Mouse (Mus musculus): ENCODE measurements around the gene Mettl1. TPM values are rescaled to one million over a fixed set of nuclear protein-coding genes. Genes with fewer than 3 reads are reported as not detected.
"Not testable (repeated sequence)": the region's sequence is repeated elsewhere in the genome, so short reads cannot be mapped to it uniquely, and the experiment has no call there.

Gene Mettl1
- polyA plus RNA-seq, 1 experiment from 2014 or later, result 58.6 TPM

- peaks cover 16% of the 10 kb centered on the region for H3K27me3 ChIP-seq
- peaks cover 37% of the 10 kb centered on the region for H3K4me1 ChIP-seq
- H3K36me3 ChIP-seq, result peaks cover 30% of the 10 kb centered on the region
- no peak overlapping the region for H3K27ac ChIP-seq
- H3K4me2 ChIP-seq, result no peak overlapping the region
- no peak for ATAC-seq (ENCODE audit: insufficient number of reproducible peaks, low FRiP score, low TSS enrichment, low read depth)
- H3K9me3 ChIP-seq, result no peaks in the 10 kb centered on the region
- WGBS, result 65% methylated on average over 2 of the region's 2 CpGs
- no peak overlapping the region for H3K9ac ChIP-seq
- no peak overlapping the region for H3K4me3 ChIP-seq
Observed at GRCm38 (mm10) chr10:127061513-127061912, 20.3 kb downstream of the Mettl1 start.

GRCm38 (mm10) chr10:127062101-127062500 is 20.9 kb downstream of the Mettl1 start:
- H3K4me3 ChIP-seq; H3K9me3 ChIP-seq; H3K4me2 ChIP-seq; ATAC-seq (ENCODE audit: insufficient number of reproducible peaks, low FRiP score, low TSS enrichment, low read depth); H3K27ac ChIP-seq; H3K9ac ChIP-seq: not testable (repeated sequence)
- Histone ChIP-seq H3K27me3 (peaks cover 16% of the 10 kb centered on the region), H3K36me3 (peaks cover 31% of the 10 kb centered on the region), H3K4me1 (peaks cover 37% of the 10 kb centered on the region)
- WGBS, result 81% methylated on average over 4 of the region's 4 CpGs

GRCm38 (mm10) chr10:127062503-127062902 is 21.3 kb downstream of the Mettl1 start:
- 70% methylated on average over 5 of the region's 5 CpGs for WGBS
- Histone ChIP-seq H3K4me1 (peaks cover 37% of the 10 kb centered on the region), H3K9ac (no peak overlapping the region), H3K9me3 (no peaks in the 10 kb centered on the region), H3K27me3 (peaks cover 13% of the 10 kb centered on the region), H3K4me3 (no peak overlapping the region), H3K4me2 (no peak overlapping the region), H3K27ac (no peak overlapping the region), H3K36me3 (peaks cover 31% of the 10 kb centered on the region)
- ATAC-seq (ENCODE audit: insufficient number of reproducible peaks, low FRiP score, low TSS enrichment, low read depth), result no peak

GRCm38 (mm10) chr10:127063239-127063872 is 22.1 kb downstream of the Mettl1 start, which contains the start of gene Cdk4:
Gene Cdk4, plus strand, starts transcription at chr10:127063534.
- Histone ChIP-seq H3K9ac (peak within 1 kb of the TSS; percentile 80), H3K36me3 (peaks cover 38% of the 10 kb centered on the region), H3K4me1 (peaks cover 38% of the 10 kb centered on the region), H3K9me3 (no peaks in the 10 kb centered on the region), H3K4me3 (peak within 1 kb of the TSS; percentile 82), H3K27me3 (peaks cover 13% of the 10 kb centered on the region), H3K4me2 (peak within 1 kb of the TSS; percentile 76), H3K27ac (peak within 1 kb of the TSS; percentile 88)
- ATAC-seq (ENCODE audit: insufficient number of reproducible peaks, low FRiP score, low TSS enrichment, low read depth), result peak; percentile 93
- under 1% methylated on average over 46 of the region's 46 CpGs for WGBS

GRCm38 (mm10) chr10:127063913-127064870 is 23.0 kb downstream of the Mettl1 start:
- H3K4me2 ChIP-seq, result peak overlapping the region; percentile 76
- H3K4me1 ChIP-seq, result peaks cover 38% of the 10 kb centered on the region
- H3K4me3 ChIP-seq, result peak overlapping the region; percentile 82
- no peaks in the 10 kb centered on the region for H3K9me3 ChIP-seq
- peaks cover 40% of the 10 kb centered on the region for H3K36me3 ChIP-seq
- H3K27me3 ChIP-seq, result peaks cover 13% of the 10 kb centered on the region
- peak overlapping the region; percentile 88 for H3K27ac ChIP-seq
- H3K9ac ChIP-seq, result peak overlapping the region; percentile 80
- WGBS, result 10% methylated on average over 37 of the region's 37 CpGs
- ATAC-seq (ENCODE audit: insufficient number of reproducible peaks, low FRiP score, low TSS enrichment, low read depth), result no peak

GRCm38 (mm10) chr10:127065981-127066380 is 24.8 kb downstream of the Mettl1 start:
- no peak overlapping the region for H3K27ac ChIP-seq
- WGBS, result 86% methylated on average over 9 of the region's 9 CpGs

GRCm38 (mm10) chr10:127066519-127067018 is 25.4 kb downstream of the Mettl1 start:
- Histone ChIP-seq H3K36me3 (peaks cover 40% of the 10 kb centered on the region), H3K9me3 (no peaks in the 10 kb centered on the region), H3K4me3 (no peak overlapping the region), H3K4me2 (no peak overlapping the region), H3K4me1 (peaks cover 39% of the 10 kb centered on the region), H3K27ac (no peak overlapping the region), H3K9ac (no peak overlapping the region), H3K27me3 (no peaks in the 10 kb centered on the region)
- ATAC-seq (ENCODE audit: insufficient number of reproducible peaks, low FRiP score, low TSS enrichment, low read depth), result no peak
- 93% methylated on average over 14 of the region's 14 CpGs for WGBS

More at GRCm38 (mm10) chr10:127065981-127066380, 24.8 kb downstream of the Mettl1 start:
- no peaks in the 10 kb centered on the region for H3K9me3 ChIP-seq
- no peak overlapping the region for H3K4me3 ChIP-seq
- peaks cover 4% of the 10 kb centered on the region; the same call in 1 of the 2 replicates for H3K27me3 ChIP-seq
- H3K36me3 ChIP-seq, result peaks cover 40% of the 10 kb centered on the region
- H3K4me1 ChIP-seq, result peaks cover 36% of the 10 kb centered on the region
- ATAC-seq (ENCODE audit: insufficient number of reproducible peaks, low FRiP score, low TSS enrichment, low read depth), result no peak
- H3K4me2 ChIP-seq, result no peak overlapping the region
- H3K9ac ChIP-seq, result no peak overlapping the region

- Histone ChIP-seq H3K9me3 (no peaks in the 10 kb centered on the region), H3K36me3 (peaks cover 40% of the 10 kb centered on the region), H3K4me2 (peak overlapping the region; percentile 74), H3K27ac (peak overlapping the region; percentile 95), H3K4me1 (peaks cover 39% of the 10 kb centered on the region), H3K27me3 (no peaks in the 10 kb centered on the region), H3K4me3 (peak overlapping the region; percentile 68), H3K9ac (peak overlapping the region; percentile 10; the same call in 1 of the 2 replicates)
- no peak for ATAC-seq (ENCODE audit: insufficient number of reproducible peaks, low FRiP score, low TSS enrichment, low read depth)
- WGBS, result 71% methylated on average over 9 of the region's 9 CpGs
Observed at GRCm38 (mm10) chr10:127068360-127069038, 27.3 kb downstream of the Mettl1 start.

- 7% methylated on average over 30 of the region's 30 CpGs for WGBS
- peaks cover 37% of the 10 kb centered on the region for H3K4me1 ChIP-seq
- peak overlapping the region; percentile 68 for H3K4me3 ChIP-seq
- ATAC-seq (ENCODE audit: insufficient number of reproducible peaks, low FRiP score, low TSS enrichment, low read depth), result peak; percentile 66; the same call in 1 of the 2 replicates
- H3K9me3 ChIP-seq, result no peaks in the 10 kb centered on the region
- H3K36me3 ChIP-seq, result peaks cover 40% of the 10 kb centered on the region
- H3K27ac ChIP-seq, result peak overlapping the region; percentile 95
- peak overlapping the region; percentile 74 for H3K4me2 ChIP-seq
- H3K27me3 ChIP-seq, result no peaks in the 10 kb centered on the region
- peak overlapping the region; percentile 51 for H3K9ac ChIP-seq
Observed at GRCm38 (mm10) chr10:127069281-127070189, 28.3 kb downstream of the Mettl1 start.

- ATAC-seq (ENCODE audit: insufficient number of reproducible peaks, low FRiP score, low TSS enrichment, low read depth), result peak; percentile 88
- Histone ChIP-seq H3K4me2 (peak within 1 kb of the TSS; percentile 74), H3K4me1 (peaks cover 30% of the 10 kb centered on the region), H3K9me3 (no peaks in the 10 kb centered on the region), H3K36me3 (peaks cover 31% of the 10 kb centered on the region), H3K4me3 (peak within 1 kb of the TSS; percentile 68), H3K9ac (peak within 1 kb of the TSS; percentile 54), H3K27me3 (peaks cover 8% of the 10 kb centered on the region), H3K27ac (peak within 1 kb of the TSS; percentile 95)
- 1% methylated on average over 36 of the region's 36 CpGs for WGBS
Observed at GRCm38 (mm10) chr10:127070190-127071121, 29.2 kb downstream of the Mettl1 start, which contains the start of gene Tspan31. Gene Tspan31, minus strand, starts transcription at chr10:127070264.
